In the genomic region with DNA sequence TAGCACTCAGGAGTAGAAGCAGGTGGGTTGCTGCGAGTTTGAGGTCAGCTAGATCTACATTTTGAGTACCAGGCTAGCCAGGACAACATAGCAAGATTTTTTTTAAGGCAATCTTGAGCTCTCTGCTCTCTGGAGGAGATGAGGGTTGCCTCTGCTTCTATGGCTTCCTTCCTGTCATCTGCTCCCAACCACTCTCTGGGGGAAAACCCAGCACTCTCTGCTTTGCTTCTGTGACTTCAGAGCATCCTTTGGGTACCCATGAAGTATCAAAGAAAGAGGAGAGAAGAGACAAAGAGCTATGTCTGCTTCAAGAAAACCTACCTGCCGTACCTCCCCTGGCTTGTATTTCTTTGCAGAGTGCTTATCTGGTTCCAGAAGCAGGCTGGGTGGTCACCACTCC, we compare ENCODE assay signal across 24 mouse cellular contexts. TPM values are rescaled to one million over a fixed set of nuclear protein-coding genes. Genes with fewer than 3 reads are reported as not detected.
"Had no signal": no experiment of that assay in that cellular context is flagged by ENCODE, and none has a peak within 500 bp of the region (broad histone marks: within the 10 kb centered on the region; RNA-seq: fewer than 3 reads in every experiment).

No protein-coding gene starts in this region.

- H3K4me3 ChIP-seq: limb, embryonic 12.5 days; limb, embryonic 15.5 days; liver, embryonic 12.5 days; liver, embryonic 15.5 days; lung, embryonic 15.5 days; megakaryocyte, embryonic 14.5 days; midbrain, embryonic 10.5 days; midbrain, embryonic 13.5 days; myocyte had no signal

- H3K36me3 ChIP-seq: limb, embryonic 12.5 days; limb, embryonic 15.5 days; lung, embryonic 15.5 days; midbrain, embryonic 10.5 days; midbrain, embryonic 13.5 days had no signal

- H3K27me3 ChIP-seq: limb, embryonic 15.5 days; lung, embryonic 15.5 days; megakaryocyte, embryonic 14.5 days; midbrain, embryonic 13.5 days had no signal

- ATAC-seq: liver, embryonic 12.5 days; midbrain, embryonic 13.5 days; midbrain, embryonic 16.5 days had no signal

- DNase-seq: kidney, adult 9 months; kidney, postnatal 14 days; kidney, postnatal 4 days; left cerebral cortex, postnatal 4 days; lung, adult 18-20 months; lung, postnatal 10 days; lung, postnatal 36 days; right cerebral cortex, adult 18-20 months; right cerebral cortex, postnatal 14 days; right cerebral cortex, postnatal 4 days; thymus, postnatal 25 days had no signal

- H3K27ac ChIP-seq: limb, embryonic 12.5 days; limb, embryonic 15.5 days; liver, embryonic 12.5 days; liver, embryonic 15.5 days; lung, embryonic 15.5 days; midbrain, embryonic 10.5 days; midbrain, embryonic 13.5 days; stomach, postnatal 0 days had no signal

RNA-seq across cellular contexts. Expression of gene Gpr37l1, which starts 23.5 kb away (rescaled TPM):
- polyA plus RNA-seq: kidney, embryonic 16.5 days; limb, embryonic 12.5 days; limb, embryonic 15.5 days; liver, embryonic 12.5 days; liver, embryonic 15.5 days; midbrain, embryonic 10.5 days; neural tube, embryonic 11.5 days had no signal
